Mouse (Mus musculus) C2C12 (cell line): ENCODE measurements around the gene Rpa1.

ENCODE experiments used
- CEBPB ChIP-seq: IDR thresholded peaks from one replicate; pipeline ENCODE4 v1.6.1; 2011; ENCODE audit warnings: low read depth, mild to moderate bottlenecking, control low read depth, moderate library complexity
- CTCF ChIP-seq: IDR thresholded peaks from one replicate; pipeline ENCODE4 v1.5.1; 2011; ENCODE audit not compliant: control insufficient read depth, insufficient read depth, insufficient read length
- MAX ChIP-seq: IDR thresholded peaks from one replicate; pipeline ENCODE4 v1.6.1; 2011; ENCODE audit warnings: mild to moderate bottlenecking, control low read depth
- MYOG ChIP-seq: IDR thresholded peaks from one replicate; pipeline ENCODE4 v1.6.1; 2011; ENCODE audit not compliant: control insufficient read depth, insufficient read length; ENCODE audit errors: extremely low read depth
- USF1 ChIP-seq: IDR thresholded peaks from one replicate; pipeline ENCODE4 v1.6.1; 2011; ENCODE audit warnings: low read depth, mild to moderate bottlenecking, control low read depth, moderate library complexity

GRCm38 (mm10) chr11:75395611-75396010 lies 47.5 kb upstream of the Rpa1 start:
- TF ChIP-seq CTCF (no peak), USF1 (no peak), MAX (no peak), MYOG (no peak), CEBPB (no peak)
